Mouse (Mus musculus) colon, adult 2 months (tissue): ENCODE results near the gene Map3k20. TPM values are rescaled to one million over a fixed set of nuclear protein-coding genes. Genes with fewer than 3 reads are reported as not detected.

ENCODE experiments used
- polyA plus RNA-seq: library from polyadenylated mRNA; depleted of rRNA; stranded (reverse); fragments of >200 nt; gene quantifications from 2 replicates; pipeline ENCODE4 v1.2.3, GENCODE M21; 2012; rRNA removed

Gene Map3k20
- 10.0 and 10.4 TPM in 2 replicates for polyA plus RNA-seq

GRCm38 (mm10) chr2:72285256-72285887 is at the start of gene Map3k20:
Gene Map3k20 (plus strand): TSS chr2:72285637.

DNA sequence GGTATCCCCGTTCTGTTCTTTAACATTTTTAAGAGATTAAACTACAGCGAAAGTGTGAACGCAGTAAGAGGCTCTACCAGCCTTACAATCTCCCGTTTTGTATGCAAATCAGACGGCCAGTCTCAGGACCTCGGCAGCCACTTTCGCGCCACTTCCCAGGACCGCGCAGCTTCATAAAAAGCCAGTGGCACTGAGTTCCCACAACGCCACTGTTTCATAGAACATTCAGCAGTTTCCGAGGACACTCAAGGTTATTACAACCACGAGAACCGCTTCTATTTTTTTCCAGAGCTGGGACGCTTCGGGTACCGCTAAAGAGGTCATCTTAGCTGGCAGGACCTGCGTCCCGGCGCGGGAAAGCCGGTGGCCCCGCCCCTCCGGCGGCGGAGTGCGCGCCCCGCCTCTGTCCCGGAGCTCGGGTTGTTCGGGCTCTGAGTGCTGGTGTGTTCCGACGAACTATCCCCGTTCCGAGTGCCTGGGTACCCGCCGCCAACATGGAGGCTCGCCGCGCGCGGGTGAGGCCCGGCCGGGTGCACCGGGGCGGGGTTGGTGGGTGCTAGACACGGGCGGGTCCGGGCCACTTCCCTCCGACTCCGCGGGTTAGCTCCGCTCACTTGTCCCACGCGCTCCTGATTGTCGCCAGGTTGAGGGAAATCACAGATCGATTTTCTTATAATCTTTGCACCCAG is 190.5 kb downstream of the Map3k20 start, which contains the start of gene Cdca7:
Cdca7 (plus strand) TSS at position 363 of the 689 bp plus-strand sequence.

Other genes starting within 250 kb of the Map3k20 start
- gene Cdca7, start 190.5 kb downstream of the Map3k20 start, polyA plus RNA-seq: 18.5 and 18.9 TPM in 2 replicates